Mouse (Mus musculus): Measurements from ENCODE around the gene 2900011O08Rik. TPM values are rescaled to one million over a fixed set of nuclear protein-coding genes. Genes with fewer than 3 reads are reported as not detected.

2900011O08Rik gene
- polyA plus RNA-seq, 1 experiment from 2014 or later: 5.1 TPM

DNA sequence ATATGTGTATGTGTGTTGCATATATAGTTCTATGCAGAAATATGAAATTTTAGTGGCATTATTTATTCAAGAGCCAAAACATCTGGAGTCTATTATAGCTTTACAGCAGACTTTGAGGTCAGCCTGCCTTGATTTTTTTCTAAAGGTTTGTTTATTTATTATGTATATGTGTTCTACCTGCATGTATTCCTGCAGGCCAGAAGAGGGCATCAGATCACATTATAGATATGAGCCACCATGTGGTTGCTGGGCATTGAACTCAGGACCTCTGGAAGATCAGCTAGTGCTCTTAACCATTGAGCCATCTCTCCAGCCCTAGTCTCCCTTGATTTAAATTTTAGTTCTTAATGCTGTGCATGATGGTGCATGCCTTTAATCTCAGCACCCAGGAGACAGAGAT, 161.3 kb downstream of the 2900011O08Rik start:
- Histone ChIP-seq H3K4me2 (ENCODE audit: low read depth, low read length) (no peak overlapping the region), H3K4me3 (ENCODE audit: low read depth, low read length) (no peak overlapping the region), H3K36me3 (ENCODE audit: control insufficient read depth, insufficient read depth, low read length) (peaks cover 81% of the 10 kb centered on the region), H3K27ac (replicated peaks; ENCODE audit: low read depth, low read length) (no peak overlapping the region), H3K9me3 (ENCODE audit: control insufficient read depth, low read length) (no peaks in the 10 kb centered on the region), H3K9ac (ENCODE audit: low read depth, low read length) (no peak overlapping the region), H3K27me3 (replicated peaks; ENCODE audit: control insufficient read depth, insufficient read depth, low read length) (no peaks in the 10 kb centered on the region), H3K4me1 (ENCODE audit: control insufficient read depth, insufficient read depth, low read length) (no peaks in the 10 kb centered on the region)
- ATAC-seq (ENCODE audit: low read depth): no peak
- DNase-seq (ENCODE audit: low spot score): no peak

Small RNA genes lying within 50 kb of the gene (microRNA-seq; reads per million reads assigned to microRNA genes)
- not detected for gene Gm27671 (ENCODE audit: borderline number of aligned reads)

Other genes starting within 250 kb of the 2900011O08Rik start
- gene Rrn3, start 205.9 kb upstream of the 2900011O08Rik start, polyA plus RNA-seq (2014; fragmentation: Nextera tagmentation; extraction: Ambion mirVana): 43.3 and 46.9 TPM in 2 replicates
- gene Ntan1, start 167.8 kb upstream of the 2900011O08Rik start, polyA plus RNA-seq (2014; fragmentation: Nextera tagmentation; extraction: Ambion mirVana): 176 and 178 TPM in 2 replicates
- gene Pdxdc1, start 83.5 kb upstream of the 2900011O08Rik start, polyA plus RNA-seq (2014; fragmentation: Nextera tagmentation; extraction: Ambion mirVana): 100 and 116 TPM in 2 replicates
- 5.7 and 6.2 TPM in 2 replicates for gene Mpv17l, start 83.4 kb upstream of the 2900011O08Rik start, polyA plus RNA-seq (2014; fragmentation: Nextera tagmentation; extraction: Ambion mirVana)
- gene Ifitm7, start 284 bp downstream of the 2900011O08Rik start, polyA plus RNA-seq (2014; fragmentation: Nextera tagmentation; extraction: Ambion mirVana): not detected in 2 replicates
- 79.8 and 97.3 TPM in 2 replicates for gene Nde1, start 176.7 kb downstream of the 2900011O08Rik start, polyA plus RNA-seq (2014; fragmentation: Nextera tagmentation; extraction: Ambion mirVana)
- gene Marf1, start 176.7 kb downstream of the 2900011O08Rik start, polyA plus RNA-seq (2014; fragmentation: Nextera tagmentation; extraction: Ambion mirVana): 14.8 and 14.9 TPM in 2 replicates

All from embryonic facial prominence, embryonic 14.5 days (tissue).